Mouse (Mus musculus) right cerebral cortex, postnatal 10 days (tissue): ENCODE measurements around the gene Satb2.
A peak's percentile ranks its signal among the peaks of the same experiment; 100 is the strongest.

Source experiments
- DNase-seq, 2 experiments: peaks; one replicate each; pipeline ENCODE4 v3.0.0; 2021; ENCODE audit warnings: low spot score in 2 of 2

Gene Satb2

DNA sequence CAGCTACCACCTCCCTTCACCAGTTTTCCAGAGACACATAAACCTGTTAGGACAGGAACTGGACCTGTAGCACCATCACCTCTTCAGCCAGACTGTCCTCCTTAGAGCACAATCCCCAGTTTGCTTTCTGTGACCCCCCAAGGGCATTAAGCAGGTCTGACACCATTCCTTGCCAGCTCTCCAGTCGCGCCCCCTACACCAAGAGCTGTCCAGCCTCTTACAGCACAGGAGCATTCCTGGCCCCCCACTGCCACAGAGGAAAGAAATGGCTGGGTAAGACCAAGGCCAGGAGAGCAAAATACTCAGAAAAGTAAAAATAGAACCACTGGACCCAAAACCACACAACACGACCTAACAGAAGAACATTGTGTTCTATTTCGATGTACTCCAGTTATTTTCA lies 48.4 kb downstream of the Satb2 start:
- DNase-seq: no peak

DNA sequence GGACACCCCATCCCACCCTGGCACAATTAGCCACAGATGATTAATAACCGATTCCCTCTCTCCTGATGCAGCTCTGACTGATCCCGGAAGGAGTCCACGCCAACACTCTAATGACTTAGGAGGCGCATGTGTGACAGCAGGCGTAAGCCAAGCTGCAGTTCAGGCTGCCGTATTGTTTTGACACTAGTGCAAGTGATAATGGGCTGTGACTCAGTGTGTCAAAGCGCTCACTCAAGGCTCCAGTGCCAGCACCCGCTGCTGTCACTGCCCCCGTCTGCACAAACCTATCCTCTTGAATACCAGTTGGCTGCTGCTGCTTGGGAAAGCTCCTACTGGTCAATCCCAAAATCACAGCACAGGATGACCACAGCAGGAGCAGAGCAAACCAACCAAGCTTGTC lies 49.7 kb downstream of the Satb2 start:
- DNase-seq: peak in 1 of 2 experiments; percentile 44

DNA sequence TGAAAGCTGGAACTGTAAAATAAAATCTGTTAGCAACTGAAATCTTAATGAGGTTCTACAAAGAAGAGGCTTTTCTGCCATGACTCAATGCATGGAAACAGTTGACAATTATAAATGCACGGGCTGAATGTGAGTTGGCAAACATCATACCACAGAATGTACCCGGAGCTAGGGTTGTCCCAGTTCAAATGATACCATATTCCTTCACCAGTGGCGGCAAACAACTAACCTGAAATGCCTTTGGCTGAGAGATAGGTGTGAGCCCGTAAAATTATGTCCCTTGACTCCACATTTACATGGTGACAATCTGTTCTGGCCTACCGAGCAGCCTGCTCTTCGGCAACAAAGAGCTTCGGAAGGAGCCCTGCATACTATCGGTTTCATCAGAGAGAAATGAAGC lies 58.0 kb downstream of the Satb2 start:
- DNase-seq: no peak

DNA sequence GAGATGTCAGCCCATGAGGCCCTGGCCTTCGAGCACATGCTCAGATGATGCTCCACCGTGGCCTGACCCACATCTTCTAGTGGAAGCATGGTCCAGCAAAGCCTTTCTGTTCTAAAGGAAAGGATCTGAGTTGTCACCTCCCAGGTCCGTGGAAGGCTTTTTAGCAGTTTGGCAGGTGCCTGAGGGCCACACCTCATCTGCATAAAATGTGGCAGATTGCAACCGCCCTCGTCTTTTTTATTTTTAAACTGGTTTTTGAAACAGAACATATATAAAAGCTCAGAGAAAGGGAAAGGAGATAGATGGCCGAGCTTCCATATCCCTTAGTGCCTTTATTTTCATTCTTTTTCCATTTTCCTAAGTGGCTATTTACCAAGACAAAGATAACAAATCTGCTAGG lies 64.2 kb downstream of the Satb2 start:
- DNase-seq: no peak

DNA sequence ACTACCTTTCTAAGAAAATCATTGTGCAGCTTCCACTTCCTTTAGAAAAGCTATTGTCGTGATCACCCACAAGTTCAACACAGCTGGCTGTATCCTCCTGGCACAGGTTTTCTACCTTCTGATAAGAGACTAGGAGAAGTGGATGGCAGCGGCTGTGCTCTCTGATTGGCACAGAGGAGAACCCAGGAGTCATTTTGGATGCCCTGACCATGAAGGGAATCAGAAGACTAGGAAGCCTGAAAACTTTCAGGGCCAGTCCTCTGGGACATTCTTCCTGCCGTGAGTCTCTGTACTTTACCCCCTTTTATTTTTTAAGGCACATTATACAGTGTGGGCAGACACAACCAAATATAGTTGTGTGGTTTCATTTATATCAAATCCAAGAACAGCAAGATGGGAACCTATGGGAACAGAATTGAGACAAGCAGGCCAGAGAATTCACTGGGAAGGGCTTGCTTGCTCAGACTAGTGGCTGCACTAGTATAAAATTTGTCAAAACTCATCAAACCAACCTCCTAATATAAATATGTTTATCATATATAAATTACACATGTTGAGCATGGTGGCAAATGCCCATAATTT lies 77.7 kb downstream of the Satb2 start:
- no peak for DNase-seq

DNA sequence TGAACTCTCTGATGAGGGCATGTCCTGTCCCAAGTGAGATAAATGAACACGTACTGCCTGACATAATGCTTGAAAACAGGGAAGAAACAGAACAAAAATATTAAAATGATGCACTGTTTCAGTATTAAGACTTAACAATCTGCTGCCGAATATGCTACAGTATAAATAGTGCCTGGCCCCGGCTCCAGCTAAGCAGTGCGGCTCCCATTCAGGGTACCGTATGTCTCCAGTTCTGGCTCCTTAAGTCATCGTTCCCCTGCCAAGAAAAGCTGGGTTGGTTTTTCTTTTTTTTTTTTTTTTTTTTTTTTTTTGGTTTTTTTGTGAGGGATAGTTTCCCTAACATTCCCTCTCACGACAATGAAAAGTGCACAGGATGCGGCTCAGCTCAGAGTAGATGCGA lies 78.3 kb downstream of the Satb2 start:
- peak; percentile 73 to 79 for DNase-seq

DNA sequence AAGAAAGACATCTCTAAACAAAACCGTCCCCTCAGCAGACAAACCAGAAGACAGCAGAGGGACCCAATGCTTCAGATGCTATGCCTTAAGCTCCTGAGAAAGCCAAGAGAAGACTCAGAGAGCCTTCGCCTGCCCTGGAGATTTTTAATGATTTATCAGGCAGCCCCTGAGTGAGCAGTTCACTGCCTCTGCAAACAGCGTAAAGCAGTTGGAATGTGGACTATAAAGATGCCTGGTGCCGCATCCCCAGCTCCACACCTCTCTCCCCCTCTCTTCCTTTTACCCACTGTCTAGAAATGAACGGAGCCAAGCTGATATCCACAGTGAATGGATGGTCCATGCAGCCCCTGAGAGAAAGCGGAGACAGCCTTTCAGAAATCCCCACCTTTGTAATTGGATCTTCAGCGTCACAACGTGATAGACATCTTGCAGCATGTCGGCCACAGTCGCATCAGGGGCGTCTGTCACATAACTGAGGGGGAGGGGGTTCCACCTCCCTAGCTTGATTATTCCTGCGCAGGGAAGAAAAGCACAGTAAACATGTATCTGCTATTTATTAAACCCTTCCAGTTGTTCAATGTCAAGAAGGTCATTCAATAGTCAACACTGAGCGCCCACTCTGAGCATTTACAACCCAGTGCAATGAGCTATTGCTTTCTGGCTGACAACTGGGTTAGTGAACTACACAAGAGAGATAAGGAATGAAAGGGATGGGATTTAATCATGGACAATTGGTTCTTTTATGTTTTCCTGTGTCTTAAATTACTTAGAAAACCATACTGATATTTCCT lies 79.6 kb downstream of the Satb2 start:
- DNase-seq: peak in 1 of 2 experiments; percentile 28

DNA sequence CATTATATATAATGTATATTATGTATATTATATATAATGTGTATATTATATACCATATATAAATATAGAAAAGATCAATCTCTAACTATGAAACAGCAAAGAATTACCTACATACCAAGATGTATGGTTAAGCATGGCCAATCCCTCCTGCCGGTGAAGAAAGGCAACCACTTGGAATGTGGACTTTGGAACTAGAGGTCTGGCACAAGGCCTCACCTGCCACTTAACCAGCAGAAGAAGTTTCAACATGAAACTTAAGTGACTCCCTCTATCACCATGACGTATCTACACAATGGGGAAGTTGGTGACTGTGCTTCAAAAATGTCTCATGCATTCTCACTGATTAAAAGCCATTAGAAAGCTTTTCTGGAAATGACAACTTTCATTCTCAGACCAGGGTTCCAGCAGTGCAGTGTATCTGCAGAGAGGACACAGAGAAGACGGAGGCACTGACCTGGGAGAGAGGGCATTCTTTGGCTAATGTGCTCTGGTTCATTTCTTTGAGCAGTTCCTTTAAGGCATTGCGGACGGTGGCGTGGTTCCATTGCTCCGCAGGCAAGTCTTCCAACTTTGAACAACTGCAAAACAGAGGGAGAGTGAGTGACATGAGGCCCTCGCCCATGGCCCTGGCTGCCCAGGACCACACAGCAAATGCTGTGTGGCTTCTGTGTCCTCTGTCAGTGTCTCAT lies 80.8 kb downstream of the Satb2 start:
- DNase-seq: peak in 1 of 2 experiments; percentile 24

DNA sequence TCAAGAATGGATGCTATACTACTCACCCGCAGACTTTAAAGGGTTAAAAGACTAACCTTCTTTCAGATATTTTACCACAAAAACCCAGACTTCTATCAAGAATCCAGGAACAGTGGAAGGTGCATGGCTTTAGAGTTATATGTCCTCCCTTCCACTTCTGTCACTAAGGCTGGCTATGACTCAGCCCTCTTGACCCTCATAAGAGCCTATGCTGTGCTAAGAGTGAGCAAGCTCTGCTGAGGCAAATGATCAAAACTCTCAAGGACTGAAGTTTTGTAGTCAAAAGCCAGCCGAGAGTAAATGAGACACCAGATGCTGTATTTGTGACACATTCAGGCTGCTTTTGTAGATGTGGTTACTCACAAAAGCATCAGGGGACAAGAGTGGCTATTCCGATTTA lies 81.8 kb downstream of the Satb2 start:
- DNase-seq: peak in 1 of 2 experiments; percentile 18

DNA sequence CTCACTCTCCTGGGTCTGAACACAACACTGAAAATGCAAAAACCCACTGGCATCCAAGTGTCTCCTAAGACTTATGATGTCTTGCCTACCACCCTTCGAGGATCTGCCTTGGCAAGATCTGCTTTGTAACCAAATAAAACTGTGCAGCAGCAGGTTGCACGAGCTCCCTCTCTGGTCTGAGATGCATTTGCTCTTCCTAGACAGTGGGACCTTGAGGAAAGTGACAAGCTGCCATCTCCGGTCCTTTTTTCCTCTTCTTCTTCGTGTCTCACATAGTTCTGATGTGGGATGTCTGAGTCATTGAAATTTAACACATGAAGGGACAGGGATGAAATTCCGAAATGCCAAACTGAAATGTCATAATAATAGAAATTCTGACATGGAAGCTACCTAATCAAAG lies 85.7 kb downstream of the Satb2 start:
- DNase-seq: peak in 1 of 2 experiments; percentile 52

DNA sequence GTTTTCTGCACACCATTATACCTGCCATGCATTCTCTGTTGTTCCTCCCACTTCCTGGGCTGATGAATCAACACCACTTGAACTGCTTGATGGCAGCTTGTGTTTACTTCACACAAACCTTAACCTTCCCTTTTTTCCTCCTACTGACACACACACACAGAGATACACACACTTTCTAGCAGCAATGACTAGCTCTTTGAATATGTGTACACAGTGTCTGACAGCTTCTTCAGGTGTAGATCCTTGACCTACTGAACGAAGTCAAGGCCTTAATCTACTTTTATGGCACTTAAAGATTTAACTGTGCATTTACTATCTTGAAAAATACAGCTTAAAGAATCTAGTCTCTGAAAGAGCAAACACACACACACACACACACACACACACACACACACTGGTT lies 89.5 kb downstream of the Satb2 start:
- DNase-seq: no peak

DNA sequence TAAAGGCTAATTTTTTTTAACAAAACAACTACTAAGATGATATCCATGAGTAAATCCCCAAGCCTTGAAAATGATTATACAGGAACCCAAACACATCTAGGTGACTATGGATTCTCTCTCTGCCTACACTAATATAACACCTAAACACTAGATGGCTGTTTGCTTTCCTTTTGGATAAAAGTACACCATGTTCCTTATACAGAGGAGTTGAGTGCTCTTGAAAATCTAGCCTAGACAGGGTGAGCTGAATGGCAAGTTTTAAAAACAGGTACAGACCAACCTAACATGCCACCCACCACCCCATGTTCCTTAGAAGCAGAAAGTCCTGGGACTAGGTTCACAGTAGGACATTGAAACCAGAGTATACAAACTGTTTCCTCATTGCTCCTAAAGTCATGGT lies 90.9 kb downstream of the Satb2 start:
- DNase-seq: no peak

DNA sequence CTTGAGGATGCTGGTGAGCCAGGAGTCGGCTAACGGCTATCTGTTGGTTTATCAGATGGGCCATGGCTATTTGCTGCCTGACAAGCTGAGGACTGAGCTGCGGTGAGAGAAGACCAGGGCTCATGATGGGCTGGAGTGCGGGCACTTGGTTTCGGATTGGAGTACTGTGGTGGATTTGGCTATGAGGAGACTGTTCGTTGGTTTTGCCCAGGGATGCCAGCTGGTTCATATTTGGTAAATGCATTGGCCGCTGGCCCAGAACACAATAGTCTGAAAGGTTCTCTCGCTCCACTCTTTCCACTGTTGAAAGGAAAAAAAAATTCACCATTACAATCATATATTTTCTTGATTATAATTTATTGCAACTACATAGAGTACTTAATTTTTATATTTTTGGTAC lies 107.0 kb downstream of the Satb2 start:
- DNase-seq: no peak

DNA sequence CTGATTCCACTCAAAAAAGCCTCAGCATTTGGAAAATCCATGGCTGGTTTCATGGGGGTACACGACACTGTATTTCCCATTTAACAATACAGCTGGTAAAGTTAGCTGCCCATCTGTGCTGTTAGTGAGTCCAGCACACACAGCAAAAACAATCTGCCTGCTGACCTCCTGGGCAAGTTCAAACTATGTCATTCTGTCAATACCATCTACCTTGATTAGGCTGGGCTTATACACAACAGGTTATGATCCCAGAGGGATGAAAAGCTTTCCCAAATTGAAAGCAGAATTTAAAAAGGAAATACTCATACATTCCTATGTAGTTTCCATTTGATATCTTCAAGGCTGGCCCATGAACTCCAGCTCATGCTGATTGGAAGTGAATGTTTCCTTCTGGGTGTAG lies 113.2 kb downstream of the Satb2 start:
- DNase-seq: no peak

DNA sequence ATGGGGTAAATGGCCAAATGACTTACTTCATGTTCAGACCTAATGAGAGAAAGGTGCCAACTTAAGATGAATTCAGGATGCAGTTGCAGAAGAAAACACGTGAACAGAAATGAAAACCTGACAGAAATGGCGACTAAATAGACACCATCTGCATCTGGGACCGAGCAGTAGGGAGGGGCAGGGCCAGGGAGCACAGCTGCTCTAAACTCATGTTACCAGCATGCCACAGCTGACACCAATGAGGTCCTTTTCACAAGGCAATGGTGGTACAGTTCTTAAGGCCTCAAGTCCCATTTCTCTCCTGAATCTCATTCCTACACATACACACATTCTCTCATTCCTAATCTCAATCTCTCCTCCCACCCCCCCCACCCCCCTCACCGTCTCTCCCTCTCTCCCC lies 115.7 kb downstream of the Satb2 start:
- no peak for DNase-seq

DNA sequence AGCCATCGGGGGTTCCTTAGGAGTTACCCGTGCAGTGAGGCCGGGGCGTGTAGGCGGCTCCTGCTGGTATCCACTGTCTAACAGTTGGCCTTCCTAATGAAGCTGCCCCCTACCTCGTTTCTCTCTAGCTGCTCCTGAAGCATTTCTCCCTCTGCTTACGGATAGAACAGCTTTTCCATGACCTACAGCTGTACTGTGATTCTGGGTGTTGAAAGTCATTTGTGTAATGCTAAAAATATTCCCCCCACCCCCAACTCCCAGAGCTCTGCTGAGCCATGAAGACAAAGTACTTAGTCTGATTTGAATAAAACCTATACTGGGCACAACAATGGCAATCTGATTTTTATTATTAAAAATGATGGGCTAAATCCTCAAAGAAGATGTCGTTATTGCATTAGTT lies 121.2 kb downstream of the Satb2 start:
- DNase-seq: no peak

DNA sequence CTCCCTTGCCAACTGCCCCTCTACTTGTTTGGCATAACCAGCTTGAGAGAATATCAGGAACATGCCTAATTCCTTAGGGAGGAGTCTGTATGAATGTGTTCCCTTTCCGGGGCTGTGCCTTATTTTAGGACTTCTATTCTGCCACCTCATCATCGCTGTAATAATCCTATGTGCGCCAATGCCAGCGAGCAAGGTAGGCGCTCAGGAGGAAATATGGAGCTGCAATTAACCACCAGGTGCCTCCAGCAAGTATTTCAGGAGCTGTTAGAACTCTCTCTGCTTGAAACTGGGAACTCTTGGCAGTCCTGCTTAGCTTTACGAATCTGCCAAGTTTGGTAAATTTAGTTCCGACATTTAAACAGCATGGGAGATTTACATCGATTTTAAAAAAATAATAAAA lies 128.0 kb downstream of the Satb2 start:
- no peak for DNase-seq

DNA sequence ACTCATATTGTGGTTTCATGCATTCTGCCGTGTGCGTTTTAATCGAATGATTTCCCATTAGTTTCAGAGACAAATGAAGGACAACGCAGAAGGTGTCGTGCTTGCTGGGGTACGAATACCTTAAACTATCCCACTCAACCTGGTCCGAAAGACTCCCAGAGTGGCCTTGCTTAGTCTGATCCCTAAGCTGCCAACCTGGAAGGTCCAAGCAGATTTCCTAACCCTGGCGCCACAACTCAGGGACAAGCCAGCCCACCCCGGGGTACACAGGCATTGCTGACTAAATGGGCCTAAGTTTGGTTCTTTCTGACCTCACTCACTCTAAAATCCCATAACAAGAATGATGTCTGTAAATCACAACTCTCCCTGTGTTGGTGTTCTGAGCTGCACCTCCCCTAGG lies 132.1 kb downstream of the Satb2 start:
- no peak for DNase-seq

DNA sequence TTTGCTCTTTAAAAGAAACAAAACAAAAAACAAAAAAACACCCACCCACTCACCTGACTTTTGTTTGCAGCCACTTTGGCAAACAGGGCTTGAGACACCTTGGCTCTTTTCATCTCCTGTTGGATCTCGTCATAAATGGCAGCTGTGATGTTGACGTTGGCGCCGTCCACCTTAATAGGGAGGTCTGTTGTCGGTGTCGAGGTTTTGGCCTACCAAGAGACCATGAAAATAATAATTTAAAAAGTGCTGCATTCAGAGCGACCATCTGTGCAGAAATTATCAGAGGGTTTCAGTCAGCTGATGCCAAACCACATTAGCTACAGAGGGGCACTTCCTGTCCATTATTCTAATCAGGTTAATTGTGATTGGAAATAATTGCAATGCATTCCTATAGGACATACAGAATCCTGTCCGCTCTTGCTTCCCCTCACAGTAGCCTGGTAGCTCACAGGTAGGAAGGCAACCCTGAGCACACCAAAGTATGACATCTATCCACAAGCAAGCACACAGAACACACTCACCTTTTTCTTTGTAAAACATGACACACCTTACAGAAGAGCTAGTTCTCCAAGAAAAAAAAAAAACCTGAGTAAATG lies 132.8 kb downstream of the Satb2 start:
- no peak for DNase-seq

DNA sequence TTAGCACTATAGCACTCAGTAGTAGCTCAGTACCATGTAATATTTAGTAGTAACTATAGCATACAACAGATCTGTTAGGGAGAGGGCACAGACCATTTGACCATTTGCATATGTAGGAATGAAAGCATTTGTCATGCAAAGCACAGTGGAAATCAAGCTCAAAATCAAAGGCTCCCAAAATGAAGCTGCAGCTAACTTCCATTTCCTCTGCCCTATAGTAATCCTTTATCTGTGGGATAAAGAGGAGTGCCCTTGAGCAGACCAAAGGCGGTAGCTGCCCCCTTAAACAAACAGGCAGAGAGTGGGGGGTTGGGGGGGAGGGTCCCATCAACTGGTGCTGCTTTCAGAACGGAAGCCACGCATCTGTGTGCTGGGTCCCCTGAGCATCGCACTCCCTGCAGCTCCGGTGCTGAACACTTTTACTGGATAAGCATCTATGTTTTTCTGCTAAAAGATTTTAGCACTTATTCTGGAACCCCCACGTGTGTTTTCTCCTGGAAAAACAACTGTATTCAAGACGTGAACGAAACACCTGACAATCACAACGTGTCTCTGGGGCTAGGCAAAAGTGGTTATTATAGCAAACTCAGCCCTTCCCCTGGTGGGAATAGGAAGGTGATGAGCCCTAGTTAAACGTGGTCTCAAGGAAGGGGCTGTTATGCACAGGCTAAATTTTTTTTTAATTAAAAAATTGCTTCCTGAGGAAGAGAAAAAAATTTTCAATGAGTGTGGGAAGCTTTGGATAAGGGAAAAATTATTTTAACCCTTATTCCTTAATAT lies 133.7 kb downstream of the Satb2 start:
- DNase-seq: no peak

DNA sequence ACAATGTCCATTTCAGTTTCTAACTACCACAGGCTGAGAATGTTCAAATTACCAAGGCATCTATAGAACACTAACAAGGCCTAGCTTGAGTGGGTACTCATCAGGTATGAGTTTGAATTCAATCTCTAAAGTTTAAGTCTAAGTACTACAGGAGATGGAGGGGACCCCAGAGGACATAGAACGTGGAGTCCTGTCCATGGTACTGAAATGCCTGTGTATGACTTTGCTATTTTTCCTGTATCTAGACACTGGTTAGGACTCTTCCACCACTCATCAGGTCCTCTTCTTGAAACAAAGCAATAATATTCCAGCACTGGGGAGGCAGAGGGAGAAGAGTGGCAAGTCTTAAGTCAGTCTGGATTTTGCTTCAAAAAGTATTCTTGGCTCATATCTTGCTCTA lies 139.5 kb downstream of the Satb2 start:
- no peak for DNase-seq
